Comparison of ENCODE assay signal across 14 mouse cellular contexts in genomic region chr11:3392526-3392925, GRCm38 (mm10). TPM values are rescaled to one million over a fixed set of nuclear protein-coding genes. Genes with fewer than 3 reads are reported as not detected.
DNase-seq lines count a peak whose midpoint lies in the region; ATAC-seq and TF ChIP-seq lines count a peak whose summit lies in the region.
"Had no signal": no experiment of that assay in that cellular context is flagged by ENCODE, and none has a peak within 500 bp of the region (broad histone marks: within the 10 kb centered on the region; RNA-seq: fewer than 3 reads in every experiment).

No protein-coding gene starts in this region.

- WGBS in heart, embryonic 13.5 days = 53% methylated on average over 8 of the region's 8 CpGs
- 81% methylated on average over 8 of the region's 8 CpGs for WGBS in limb, embryonic 12.5 days
- WGBS in limb, embryonic 10.5 days = 87% methylated on average over 8 of the region's 8 CpGs
- WGBS in small intestine, adult 2 months = 31% methylated on average over 8 of the region's 8 CpGs

- H3K9me3 ChIP-seq in heart, embryonic 13.5 days = no peaks in the 10 kb centered on the region
- H3K9me3 ChIP-seq in limb, embryonic 12.5 days = no peaks in the 10 kb centered on the region
- H3K9me3 ChIP-seq in limb, embryonic 10.5 days (replicated peaks) = no peaks in the 10 kb centered on the region
- H3K9me3 ChIP-seq: midbrain, embryonic 15.5 days had no signal

- TF ChIP-seq POLR2A in small intestine, adult 2 months (IDR thresholded peaks at IDR 0.05; ENCODE audit: low read depth, low read length) = no peak

- H3K4me3 ChIP-seq in heart, embryonic 13.5 days = no peak overlapping the region
- H3K4me3 ChIP-seq in limb, embryonic 12.5 days (replicated peaks) = no peak overlapping the region
- no peak overlapping the region for H3K4me3 ChIP-seq in limb, embryonic 10.5 days
- H3K4me3 ChIP-seq in small intestine, adult 2 months (ENCODE audit: low read depth, low read length) = peak overlapping the region; percentile 4; the same call in 1 of the 2 replicates
- no peak overlapping the region for H3K4me3 ChIP-seq in left cerebral cortex, adult 2 months
- H3K4me3 ChIP-seq: midbrain, embryonic 15.5 days had no signal

- no peak overlapping the region for H3K9ac ChIP-seq in heart, embryonic 13.5 days
- no peak overlapping the region for H3K9ac ChIP-seq in limb, embryonic 12.5 days (replicated peaks)
- H3K9ac ChIP-seq: midbrain, embryonic 15.5 days had no signal

- H3K36me3 ChIP-seq in heart, embryonic 13.5 days = peaks cover 40% of the 10 kb centered on the region
- peaks cover 3% of the 10 kb centered on the region; the same call in 1 of the 2 replicates for H3K36me3 ChIP-seq in limb, embryonic 12.5 days
- no peaks in the 10 kb centered on the region; the same call in 1 of the 2 replicates for H3K36me3 ChIP-seq in limb, embryonic 10.5 days
- H3K36me3 ChIP-seq in small intestine, adult 2 months (ENCODE audit: control insufficient read depth, insufficient read depth, low read length) = peaks cover 21% of the 10 kb centered on the region
- H3K36me3 ChIP-seq: midbrain, embryonic 15.5 days had no signal

- no peak for DNase-seq in heart, postnatal 25 days (ENCODE audit: low spot score)
- DNase-seq in limb, embryonic 10.5 days (ENCODE audit: low spot score) = no peak
- DNase-seq in kidney, postnatal 4 days = peak; percentile 23 to 42
- DNase-seq in left cerebral cortex, adult 2 months (ENCODE audit: extremely low spot score in 1 of 2, low spot score in 2 of 2) = no peak
- DNase-seq in thymus, postnatal 0 days (ENCODE audit: low spot score) = no peak
- DNase-seq: adrenal gland, postnatal 36 days; gastrocnemius, postnatal 10 days; thymus, postnatal 25 days had no signal

- no peak overlapping the region for H3K4me2 ChIP-seq in heart, embryonic 13.5 days
- H3K4me2 ChIP-seq in limb, embryonic 12.5 days = no peak overlapping the region
- H3K4me2 ChIP-seq: midbrain, embryonic 15.5 days had no signal

- peaks cover 31% of the 10 kb centered on the region for H3K4me1 ChIP-seq in heart, embryonic 13.5 days
- H3K4me1 ChIP-seq in limb, embryonic 12.5 days (replicated peaks) = peaks cover 15% of the 10 kb centered on the region; the same call in 1 of the 2 replicates
- H3K4me1 ChIP-seq in limb, embryonic 10.5 days = peaks cover 5% of the 10 kb centered on the region; the same call in 1 of the 2 replicates
- peaks cover 31% of the 10 kb centered on the region for H3K4me1 ChIP-seq in small intestine, adult 2 months (ENCODE audit: control insufficient read depth, insufficient read depth, insufficient read length, low read length)

- intact Hi-C loops in heart, postnatal 25 days (cut with DNase I) = no loop called here
- intact Hi-C loops in left cerebral cortex, adult 2 months (cut with DNase I) = no loop called here

- no peak for ATAC-seq in heart, embryonic 13.5 days (ENCODE audit: extremely low read depth, insufficient number of reproducible peaks, low FRiP score, low TSS enrichment)
- ATAC-seq in limb, embryonic 12.5 days (ENCODE audit: insufficient number of reproducible peaks, insufficient read depth, low FRiP score, low TSS enrichment, low read depth) = no peak
- ATAC-seq: forebrain, embryonic 16.5 days; midbrain, embryonic 15.5 days had no signal

- no peaks in the 10 kb centered on the region for H3K27me3 ChIP-seq in heart, embryonic 13.5 days (replicated peaks)
- H3K27me3 ChIP-seq in limb, embryonic 12.5 days = no peaks in the 10 kb centered on the region
- H3K27me3 ChIP-seq in limb, embryonic 10.5 days (ENCODE audit: low read depth, poor library complexity, severe bottlenecking) = no peaks in the 10 kb centered on the region
- no peaks in the 10 kb centered on the region for H3K27me3 ChIP-seq in small intestine, adult 2 months (ENCODE audit: control insufficient read depth, insufficient read depth, low read length)
- H3K27me3 ChIP-seq: midbrain, embryonic 15.5 days had no signal

- TF ChIP-seq CTCF in small intestine, adult 2 months (IDR thresholded peaks at IDR 0.05; ENCODE audit: extremely low read depth, insufficient read length, insufficient replicate concordance, low read depth, low read length) = no peak
- TF ChIP-seq CTCF in left cerebral cortex, adult 2 months (IDR thresholded peaks at IDR 0.05) = no peak

- H3K27ac ChIP-seq in heart, embryonic 13.5 days (replicated peaks) = peak overlapping the region; percentile 48
- H3K27ac ChIP-seq in limb, embryonic 12.5 days = 0 out of 2 replicates have a peak overlapping the region, but pooled peaks have one; percentile 42
- no peak overlapping the region for H3K27ac ChIP-seq in limb, embryonic 10.5 days
- peak overlapping the region; percentile 93 for H3K27ac ChIP-seq in small intestine, adult 2 months (ENCODE audit: insufficient read depth, low read depth, low read length)
- H3K27ac ChIP-seq in left cerebral cortex, adult 2 months = no peak overlapping the region
- H3K27ac ChIP-seq: macrophage; midbrain, embryonic 15.5 days had no signal

RNA-seq across cellular contexts. Expression of gene Limk2, which starts 16.5 kb away (rescaled TPM):
- 50.4 and 58.3 TPM in 2 replicates for polyA plus RNA-seq in heart, embryonic 13.5 days (2015; fragmentation: Nextera tagmentation; extraction: Ambion mirVana)
- 10 to 100 TPM; 17.2 to 18.5 TPM for total RNA-seq in heart, postnatal 25 days (2021)
- polyA plus RNA-seq in limb, embryonic 12.5 days (2016; fragmentation: Nextera tagmentation; extraction: Ambion mirVana) = 58.5 and 62.3 TPM in 2 replicates
- polyA plus RNA-seq in limb, embryonic 10.5 days (2016; fragmentation: Nextera tagmentation; extraction: Ambion mirVana) = 45.2 and 54.6 TPM in 2 replicates
- 40.1 and 70.5 TPM in 2 replicates for polyA plus RNA-seq in small intestine, adult 2 months (2012; rRNA removed)
- 100 to 1,000 TPM in 1 of 2 experiments, 10 to 100 TPM in 1; 97.5 to 109 TPM for total RNA-seq in left cerebral cortex, adult 2 months (2021)
- polyA plus RNA-seq in thymus, postnatal 0 days (2015; fragmentation: Nextera tagmentation; extraction: Ambion mirVana) = 46.8 and 47.0 TPM in 2 replicates

RNA-seq across cellular contexts. Expression of gene Rnf185, which starts 59.6 kb away (rescaled TPM):
- 24.7 and 25.6 TPM in 2 replicates for polyA plus RNA-seq in heart, embryonic 13.5 days (2015; fragmentation: Nextera tagmentation; extraction: Ambion mirVana)
- total RNA-seq in heart, postnatal 25 days (2021) = 10 to 100 TPM; 19.5 to 20.2 TPM
- 35.4 and 36.8 TPM in 2 replicates for polyA plus RNA-seq in limb, embryonic 12.5 days (2016; fragmentation: Nextera tagmentation; extraction: Ambion mirVana)
- 37.7 and 47.1 TPM in 2 replicates for polyA plus RNA-seq in limb, embryonic 10.5 days (2016; fragmentation: Nextera tagmentation; extraction: Ambion mirVana)
- 13.5 and 29.8 TPM in 2 replicates for polyA plus RNA-seq in small intestine, adult 2 months (2012; rRNA removed)
- 10 to 100 TPM; 26.4 to 27.6 TPM for total RNA-seq in left cerebral cortex, adult 2 months (2021)
- 17.2 and 17.4 TPM in 2 replicates for polyA plus RNA-seq in thymus, postnatal 0 days (2015; fragmentation: Nextera tagmentation; extraction: Ambion mirVana)

Comparison
In these comparisons a context has a peak if more than half of its experiments do, and no peak if none do; other contexts are left out.
1. H3K27ac ChIP-seq: peak in heart, embryonic 13.5 days (single experiment), limb, embryonic 12.5 days (single experiment) and small intestine, adult 2 months (single experiment); none in limb, embryonic 10.5 days (single experiment) and left cerebral cortex, adult 2 months (single experiment).
2. DNase-seq: peak in kidney, postnatal 4 days (2 of 2); none in heart, postnatal 25 days (single experiment), limb, embryonic 10.5 days (single experiment), left cerebral cortex, adult 2 months (0 of 2) and thymus, postnatal 0 days (single experiment).